Mouse (Mus musculus): ENCODE results near the gene Clasp1.

GRCm38 (mm10) chr1:118397866-118398265 lies 9.0 kb downstream of the Clasp1 start:
- TF ChIP-seq GATA1 (IDR thresholded peaks at IDR 0.05; ENCODE audit: low read depth, low read length) = no peak
- no peak for TF ChIP-seq MAX (IDR thresholded peaks at IDR 0.05; ENCODE audit: low read length)

Measured in MEL (cell line).